Comparison of ENCODE assay signal across 16 mouse cellular contexts in genomic region chr2:150602166-150602565, GRCm38 (mm10). TPM values are rescaled to one million over a fixed set of nuclear protein-coding genes. Genes with fewer than 3 reads are reported as not detected.
DNase-seq lines count a peak whose midpoint lies in the region.
"Had no signal": no experiment of that assay in that cellular context is flagged by ENCODE, and none has a peak within 500 bp of the region (broad histone marks: within the 10 kb centered on the region; RNA-seq: fewer than 3 reads in every experiment).

No protein-coding gene starts in this region.

- intact Hi-C loops in heart, postnatal 25 days (cut with DNase I) = no loop called here
- intact Hi-C loops in heart, postnatal 10 days (cut with DNase I) = no loop called here

- DNase-seq in cerebellum, adult 18-20 months = peak; percentile 12 to 16
- DNase-seq in cerebellum, adult 9-11 months = no peak
- peak; percentile 92 for DNase-seq in heart, adult 11 months
- DNase-seq in heart, postnatal 25 days (ENCODE audit: low spot score) = no peak
- peak; percentile 17 for DNase-seq in brain, adult 2 months (ENCODE audit: low read depth, low spot score)
- peak; percentile 58 to 65 for DNase-seq in heart, postnatal 10 days
- DNase-seq in thymus, postnatal 14 days = no peak
- no peak for DNase-seq in c-Kit-positive CD71-positive TER-119-positive erythroid progenitor cells, embryonic 14.5 days (ENCODE audit: low spot score)
- DNase-seq: adrenal gland, adult 2 months; B cell, adult 2 months; liver, embryonic 13.5 days; right cerebral cortex, postnatal 25 days; thymus, adult 2 months had no signal

RNA-seq across cellular contexts. Expression of gene Apmap, which starts 6.2 kb away (rescaled TPM):
- total RNA-seq in heart, postnatal 25 days (2021) = 10 to 100 TPM; 52.0 to 55.7 TPM
- total RNA-seq in heart, postnatal 10 days (2021) = 10 to 100 TPM; 45.6 to 62.8 TPM

RNA-seq across cellular contexts. Expression of gene Cst7, which starts 32.0 kb away (rescaled TPM):
- not detected for total RNA-seq in heart, postnatal 25 days (2021)
- total RNA-seq in heart, postnatal 10 days (2021) = not detected
- total RNA-seq: adrenal gland, adult 2 months; heart, postnatal 36 days; layer of hippocampus, postnatal 14 days; left cerebral cortex, postnatal 10 days had no signal

Comparison
In these comparisons a context has a peak if more than half of its experiments do, and no peak if none do; other contexts are left out.
1. DNase-seq: peak in cerebellum, adult 18-20 months (2 of 2), heart, adult 11 months (single experiment), brain, adult 2 months (single experiment) and heart, postnatal 10 days (2 of 2); none in cerebellum, adult 9-11 months (single experiment), heart, postnatal 25 days (single experiment), thymus, postnatal 14 days (single experiment) and c-Kit-positive CD71-positive TER-119-positive erythroid progenitor cells, embryonic 14.5 days (single experiment).